Mouse (Mus musculus) cerebellum, adult 2 months (tissue): Measurements from ENCODE around the gene Anp32e. TPM values are rescaled to one million over a fixed set of nuclear protein-coding genes. Genes with fewer than 3 reads are reported as not detected.
"Not testable (repeated sequence)": the region's sequence is repeated elsewhere in the genome, so short reads cannot be mapped to it uniquely, and the experiment has no call there.

Source experiments
- DNase-seq, 2 experiments: peaks; one replicate each; pipeline ENCODE4 v3.0.0; 2021
- H3K27ac ChIP-seq: fragments of 200-500 bp; 2 replicates; pipeline ENCODE4 v1.5.1; 2012; ENCODE audit warnings: low read length, control low read depth, inconsistent platforms; ENCODE audit not compliant: insufficient read depth
- H3K27me3 ChIP-seq: fragments of 200-500 bp; 2 replicates; pipeline ENCODE4 v1.6.1; 2012; ENCODE audit warnings: inconsistent platforms, mild to moderate bottlenecking, low read length, moderate library complexity; ENCODE audit not compliant: control insufficient read depth, insufficient read depth
- H3K4me1 ChIP-seq: fragments of 200-500 bp; 2 replicates; pipeline ENCODE4 v1.6.1; 2011; ENCODE audit warnings: low read length; ENCODE audit not compliant: control insufficient read depth, insufficient read depth
- H3K4me3 ChIP-seq: fragments of 200-500 bp; replicated peaks from 2 replicates; pipeline ENCODE3; 2011; ENCODE audit warnings: mild to moderate bottlenecking, low read depth, low read length, control low read depth; ENCODE audit not compliant: insufficient read depth
- CTCF ChIP-seq: fragments of 200-500 bp; IDR thresholded peaks from 2 replicates; pipeline ENCODE4 v1.5.1; 2011; ENCODE audit warnings: low read depth, mild to moderate bottlenecking, control low read depth, low read length, moderate library complexity, borderline replicate concordance; ENCODE audit not compliant: insufficient read depth
- POLR2A ChIP-seq: fragments of 200-500 bp; IDR thresholded peaks from 2 replicates; pipeline ENCODE4 v1.6.1; 2011; ENCODE audit warnings: low read length, control low read depth, borderline replicate concordance; ENCODE audit not compliant: insufficient read depth
- WGBS: fragments of 180-500 bp; shearing (Covaris S2); methylation state at CpG from one replicate; pipeline ENCODE4 v1.1.7; 2018; 5-methylcytosine and 5-hydroxymethylcytosine counted together
- polyA plus RNA-seq: library from polyadenylated mRNA; depleted of rRNA; stranded (reverse); fragments of >200 nt; gene quantifications from 2 replicates; pipeline ENCODE4 v1.2.3, GENCODE M21; 2012

Anp32e gene
- polyA plus RNA-seq, 1 experiment = 70.4 TPM

DNA sequence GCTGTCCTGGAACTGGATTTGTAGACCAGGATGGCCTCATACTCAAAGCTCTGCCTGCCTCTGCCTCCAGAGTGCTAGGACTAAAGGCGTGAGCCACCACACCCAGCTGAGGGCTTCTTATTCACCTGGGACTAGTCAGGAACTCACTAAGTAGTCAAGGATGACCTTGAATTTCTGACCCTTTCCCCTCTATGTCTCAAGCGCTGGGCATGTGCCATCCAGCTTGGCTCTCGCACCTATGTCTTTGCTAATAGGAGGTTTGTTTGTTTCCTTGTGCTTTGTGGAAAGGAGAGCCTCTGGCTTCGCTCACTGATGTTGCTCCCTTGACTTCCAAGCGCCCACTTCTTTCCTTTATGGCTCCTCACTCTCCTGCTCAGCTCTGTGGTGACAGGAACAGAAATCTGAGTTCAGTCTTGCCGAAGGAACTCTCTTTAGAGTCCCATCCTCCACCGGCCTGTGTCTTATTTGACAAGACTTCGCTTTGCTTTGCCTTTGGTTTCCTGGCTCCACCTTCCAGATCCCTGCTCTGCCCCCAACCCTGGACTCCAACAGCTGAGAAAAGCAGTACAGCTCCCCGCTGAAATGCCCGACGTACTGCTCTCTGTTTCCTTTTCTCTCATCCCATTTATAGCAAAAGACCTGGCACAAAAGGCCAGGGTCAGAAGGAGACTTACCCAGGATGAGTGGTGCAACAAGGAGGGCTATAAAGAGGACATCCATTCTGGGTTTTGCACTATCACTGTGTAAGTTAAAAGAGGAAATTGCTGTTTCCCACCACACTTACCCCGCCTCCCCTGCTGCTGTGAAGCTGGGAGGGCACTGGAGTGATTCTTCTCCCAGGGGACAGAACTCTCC lies 37.6 kb upstream of the Anp32e start, which contains the start of gene BC028528:
Gene BC028528, minus strand, starts transcription at position 795 of the 855 bp plus-strand sequence.
- no peaks in the 10 kb centered on the region for H3K27me3 ChIP-seq
- TF ChIP-seq CTCF = no peak
- TF ChIP-seq POLR2A = no peak
- H3K4me3 ChIP-seq = no peak within 1 kb of the TSS
- 42% methylated on average over 12 of the region's 12 CpGs for WGBS
- H3K4me1 ChIP-seq = peaks cover 6% of the 10 kb centered on the region
- peak within 1 kb of the TSS; percentile 38 for H3K27ac ChIP-seq
- no peak for DNase-seq

DNA sequence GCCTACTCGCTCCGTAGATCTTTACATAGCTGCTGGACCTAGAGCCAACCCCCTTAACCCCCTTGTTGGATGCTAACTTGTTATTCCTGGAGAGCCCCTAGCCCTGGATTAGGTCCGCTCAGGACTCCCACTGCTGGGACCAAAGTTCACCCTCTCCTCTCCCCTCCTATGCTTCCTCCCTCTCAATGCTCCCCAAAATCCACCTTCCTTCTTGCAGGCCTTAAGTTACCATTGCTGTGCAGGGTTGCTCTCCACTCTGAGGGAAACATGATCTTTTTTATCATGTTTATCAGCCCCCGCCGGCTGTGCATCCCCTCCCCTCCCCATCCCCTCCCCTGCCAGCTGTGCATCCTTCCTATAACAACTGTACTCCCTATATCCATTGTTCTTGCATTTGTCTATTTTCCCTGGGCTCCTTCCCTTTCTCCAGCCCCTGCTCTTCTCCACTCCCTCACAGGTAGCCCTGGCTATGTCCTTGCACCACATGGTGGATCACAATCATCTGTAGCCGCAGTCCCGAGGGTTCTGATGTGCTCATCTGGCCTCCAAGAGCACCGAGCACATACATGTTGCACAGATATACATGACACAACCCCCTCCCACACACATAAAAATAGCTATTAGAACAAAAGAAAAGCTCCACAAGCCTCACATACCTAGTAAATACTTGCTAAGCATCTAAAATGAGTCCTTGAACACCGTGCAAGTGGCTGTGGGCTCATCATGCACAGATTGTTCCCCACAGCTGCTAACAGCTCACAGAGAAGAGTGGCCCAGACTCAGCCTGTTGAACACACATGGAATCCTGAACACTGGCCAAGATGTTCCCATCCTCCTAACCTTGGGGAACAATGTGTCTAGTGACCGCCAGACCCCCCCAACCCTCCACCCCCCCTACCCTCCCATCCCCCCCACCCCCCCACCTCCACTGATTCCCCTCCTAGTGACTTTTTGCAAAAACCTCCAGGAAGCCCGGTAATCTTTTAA lies 36.7 kb upstream of the Anp32e start:
- 41% methylated on average over 11 of the region's 11 CpGs for WGBS
- DNase-seq = no peak
- Histone ChIP-seq H3K4me3 (no peak overlapping the region), H3K27me3 (no peaks in the 10 kb centered on the region), H3K27ac (no peak overlapping the region), H3K4me1 (peaks cover 6% of the 10 kb centered on the region)
- no peak for TF ChIP-seq CTCF
- TF ChIP-seq POLR2A = no peak

DNA sequence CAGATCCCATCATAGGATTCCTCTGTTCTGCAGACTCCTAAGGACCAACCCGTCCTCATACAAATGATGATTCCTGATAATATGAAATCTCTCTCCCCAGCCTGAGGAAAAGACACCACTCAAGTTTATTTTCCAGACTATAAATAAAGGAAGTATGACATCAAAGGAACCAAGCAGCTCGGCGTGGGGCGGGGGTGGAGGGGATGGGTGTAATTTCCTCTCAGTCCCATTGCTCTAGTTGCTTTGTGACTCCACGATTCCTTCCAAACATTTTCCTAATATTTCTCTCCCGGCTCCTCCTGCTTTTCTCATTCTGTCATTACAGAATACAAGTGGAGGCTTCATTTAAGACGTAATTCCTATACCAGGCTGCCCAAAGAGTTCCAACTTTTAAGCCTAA lies 35.9 kb upstream of the Anp32e start:
- Histone ChIP-seq H3K27me3 (no peaks in the 10 kb centered on the region), H3K4me1 (peaks cover 6% of the 10 kb centered on the region), H3K4me3 (peak overlapping the region; percentile 21), H3K27ac (no peak overlapping the region)
- WGBS = 25% methylated on average over 7 of the region's 7 CpGs
- no peak for TF ChIP-seq CTCF
- no peak for TF ChIP-seq POLR2A
- no peak for DNase-seq

DNA sequence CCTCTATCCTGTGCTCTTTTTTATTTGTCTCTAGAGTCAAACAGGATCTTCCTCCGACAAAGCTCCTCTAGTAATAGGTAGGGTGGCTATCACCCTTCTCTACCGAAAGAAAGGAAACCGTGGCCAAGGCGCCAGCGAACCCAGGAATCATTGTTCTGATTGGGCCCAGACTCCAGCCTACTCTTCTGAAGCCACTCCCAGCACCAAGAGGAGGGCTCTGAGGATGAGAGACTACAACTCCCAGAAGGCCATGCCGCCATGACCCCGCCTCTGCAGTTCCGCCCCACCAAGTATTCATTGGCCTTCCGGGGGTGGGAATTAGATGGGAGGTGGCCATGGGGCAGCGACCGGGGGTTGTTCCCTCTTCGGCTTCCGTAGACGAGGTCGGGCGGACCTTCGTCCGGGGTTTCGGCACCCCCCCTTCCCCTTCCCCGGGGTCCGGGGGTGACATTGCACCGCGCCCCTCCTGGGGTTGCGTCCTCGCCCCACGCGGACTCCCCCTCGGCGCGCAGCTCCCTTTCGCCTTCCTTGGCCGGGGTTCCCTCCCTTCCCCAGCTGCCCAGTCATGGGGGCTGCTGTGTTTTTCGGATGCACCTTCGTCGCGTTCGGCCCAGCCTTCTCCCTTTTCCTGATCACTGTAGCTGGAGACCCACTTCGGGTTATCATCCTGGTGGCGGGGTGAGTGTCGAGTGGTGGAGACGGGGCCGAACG lies 35.3 kb upstream of the Anp32e start, which contains the start of gene Aph1a:
Gene Aph1a, plus strand, starts transcription at position 364 of the 711 bp plus-strand sequence.
- not testable (repeated sequence) for H3K27me3 ChIP-seq, H3K4me1 ChIP-seq
- peak; percentile 73; the same call in 1 of the 2 replicates for TF ChIP-seq POLR2A
- peak; percentile 95 to 98 for DNase-seq
- peak within 1 kb of the TSS; percentile 96 for H3K4me3 ChIP-seq
- under 1% methylated on average over 29 of the region's 43 CpGs for whole genome bisulfite sequencing
- H3K27ac ChIP-seq = peak within 1 kb of the TSS; percentile 82

DNA sequence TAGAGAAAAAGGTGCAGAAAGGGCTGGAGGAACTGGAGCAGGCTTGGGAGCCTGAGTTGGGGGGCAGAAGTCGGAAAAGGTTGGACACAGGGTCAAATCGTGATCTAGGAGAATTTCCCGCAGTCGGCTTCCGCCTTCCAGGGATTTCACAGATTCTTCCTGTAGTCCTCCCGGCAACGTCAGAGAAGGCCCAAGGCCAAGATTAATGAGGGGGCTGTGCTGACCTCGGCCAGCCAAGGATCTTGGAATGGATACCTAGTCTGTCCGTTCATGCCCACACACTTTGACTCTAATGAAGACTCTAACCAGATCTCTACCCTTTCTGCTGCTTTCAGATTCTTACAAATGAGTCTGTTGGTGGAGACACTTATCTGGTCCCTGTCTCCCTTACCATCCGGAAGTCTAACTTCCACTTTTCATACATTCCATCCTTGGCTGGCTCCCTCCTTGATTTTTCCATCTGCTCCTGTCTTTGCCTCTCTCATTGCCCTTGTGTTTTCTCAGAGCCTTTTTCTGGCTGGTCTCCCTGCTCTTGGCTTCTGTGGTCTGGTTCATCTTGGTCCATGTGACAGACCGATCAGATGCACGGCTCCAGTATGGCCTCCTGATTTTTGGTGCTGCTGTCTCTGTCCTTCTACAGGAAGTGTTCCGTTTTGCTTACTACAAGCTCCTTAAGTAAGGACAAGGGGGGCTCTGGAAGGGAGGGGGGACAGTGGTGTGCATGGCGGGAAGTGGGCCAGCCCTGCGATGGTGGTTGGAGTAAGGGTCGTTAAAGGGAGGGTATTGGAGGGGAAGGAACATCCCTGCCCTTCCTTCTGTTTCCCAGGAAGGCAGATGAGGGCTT lies 34.5 kb upstream of the Anp32e start:
- Histone ChIP-seq H3K27ac (peak overlapping the region; percentile 82), H3K27me3 (no peaks in the 10 kb centered on the region), H3K4me3 (peak overlapping the region; percentile 96), H3K4me1 (peaks cover 6% of the 10 kb centered on the region)
- DNase-seq = peak; percentile 60 to 64
- WGBS = 5% methylated on average over 16 of the region's 16 CpGs
- TF ChIP-seq CTCF = no peak
- TF ChIP-seq POLR2A = no peak

DNA sequence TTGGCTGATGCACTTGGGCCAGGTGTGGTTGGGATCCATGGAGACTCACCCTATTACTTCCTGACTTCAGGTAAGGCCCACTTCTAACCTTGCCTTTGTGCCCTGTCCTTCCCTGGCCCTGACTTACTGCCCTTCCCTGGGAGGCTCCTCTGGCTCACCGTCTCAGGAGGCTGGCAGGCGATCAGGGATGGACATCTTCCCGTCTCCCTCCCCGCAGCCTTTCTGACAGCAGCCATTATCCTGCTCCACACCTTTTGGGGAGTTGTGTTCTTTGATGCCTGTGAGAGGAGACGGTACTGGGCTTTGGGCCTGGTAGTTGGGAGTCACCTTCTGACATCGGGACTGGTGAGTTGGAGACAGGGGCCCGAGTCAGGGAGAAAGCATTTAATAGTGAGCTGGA lies 33.5 kb upstream of the Anp32e start:
- H3K27me3 ChIP-seq, DNase-seq, H3K4me1 ChIP-seq, H3K27ac ChIP-seq: not testable (repeated sequence)
- WGBS = 59% methylated on average over 7 of the region's 7 CpGs
- H3K4me3 ChIP-seq = peak overlapping the region; percentile 32
